Mouse (Mus musculus): ENCODE measurements around the gene Anapc11.
A peak's percentile ranks its signal among the peaks of the same experiment; 100 is the strongest.
"Not testable (repeated sequence)": the region's sequence is repeated elsewhere in the genome, so short reads cannot be mapped to it uniquely, and the experiment has no call there.

Anapc11 gene

GRCm38 (mm10) chr11:120575940-120576339 lies 22.3 kb upstream of the Anapc11 start:
- no peak for DNase-seq

GRCm38 (mm10) chr11:120576365-120576981 lies 21.7 kb upstream of the Anapc11 start:
- peak; percentile 76 for DNase-seq

- peak; percentile 54 for DNase-seq
These were observed 20.8 kb upstream of the Anapc11 start for GRCm38 (mm10) chr11:120577211-120578023.

- peak; percentile 65 for DNase-seq
These were observed 20.1 kb upstream of the Anapc11 start for GRCm38 (mm10) chr11:120578024-120578693.

GRCm38 (mm10) chr11:120578694-120579243 lies 19.5 kb upstream of the Anapc11 start:
- peak; percentile 28 for DNase-seq

GRCm38 (mm10) chr11:120579316-120580107 lies 18.7 kb upstream of the Anapc11 start:
- DNase-seq: peak; percentile 76

- peak; percentile 48 for DNase-seq
These were observed 18.0 kb upstream of the Anapc11 start for GRCm38 (mm10) chr11:120580190-120580589.

GRCm38 (mm10) chr11:120580871-120581331 lies 17.3 kb upstream of the Anapc11 start:
- DNase-seq: peak; percentile 52

GRCm38 (mm10) chr11:120581490-120582267 lies 16.5 kb upstream of the Anapc11 start, which contains the start of gene Arhgdia:
TSS of gene Arhgdia (minus strand) at chr11:120581624.
- DNase-seq: peak; percentile 91

- DNase-seq: peak; percentile 46
These were observed 15.8 kb upstream of the Anapc11 start for GRCm38 (mm10) chr11:120582268-120582981.

GRCm38 (mm10) chr11:120582982-120583293 lies 15.3 kb upstream of the Anapc11 start:
- not testable (repeated sequence) for DNase-seq

GRCm38 (mm10) chr11:120583937-120584336 lies 14.3 kb upstream of the Anapc11 start:
- DNase-seq: no peak

- DNase-seq: no peak
These were observed 9.7 kb upstream of the Anapc11 start for GRCm38 (mm10) chr11:120588531-120588930.

- DNase-seq: peak; percentile 40
These were observed 683 bp upstream of the Anapc11 start for GRCm38 (mm10) chr11:120597240-120598235.

GRCm38 (mm10) chr11:120598990-120599549 lies 849 bp downstream of the Anapc11 start:
- DNase-seq: no peak

- no peak for DNase-seq
These were observed 2.5 kb downstream of the Anapc11 start for GRCm38 (mm10) chr11:120600716-120601115.

GRCm38 (mm10) chr11:120603545-120603944 lies 5.3 kb downstream of the Anapc11 start:
- no peak for DNase-seq

GRCm38 (mm10) chr11:120605667-120606066 lies 7.4 kb downstream of the Anapc11 start:
- DNase-seq: no peak

GRCm38 (mm10) chr11:120606764-120607163 lies 8.5 kb downstream of the Anapc11 start:
- DNase-seq: no peak
